Mouse (Mus musculus) liver, embryonic 11.5 days (tissue): ENCODE measurements around the gene Eif3g. TPM values are rescaled to one million over a fixed set of nuclear protein-coding genes. Genes with fewer than 3 reads are reported as not detected.

ENCODE experiments used
- ATAC-seq: fragments of 200-750 bp; cut with Nextera tagmentation; replicated peaks from 2 replicates; pipeline ENCODE4 v1.8.0; 2017; ENCODE audit warnings: moderate number of reproducible peaks, mild to moderate bottlenecking, moderate TSS enrichment, moderate library complexity; ENCODE audit not compliant: low FRiP score
- DNase-seq: peaks from one replicate; pipeline ENCODE4 v3.0.0-alpha.2; 2017; ENCODE audit warnings: low spot score
- H3K27ac ChIP-seq: fragments of 300-500 bp; sonication (generic); 2 replicates; pipeline ENCODE4 v1.5.1; 2014; ENCODE audit warnings: mild to moderate bottlenecking, low read depth, low read length, control low read depth
- H3K27me3 ChIP-seq: fragments of 300-500 bp; sonication (generic); replicated peaks from 2 replicates; pipeline ENCODE4 v1.6.1; 2014; ENCODE audit warnings: low read length, mixed read lengths; ENCODE audit not compliant: control insufficient read depth, insufficient read depth
- H3K36me3 ChIP-seq: fragments of 300-500 bp; sonication (generic); 2 replicates; pipeline ENCODE4 v1.6.1; 2014; ENCODE audit warnings: mild to moderate bottlenecking, low read length, moderate library complexity, mixed read lengths; ENCODE audit not compliant: control insufficient read depth, insufficient read depth
- H3K4me1 ChIP-seq: fragments of 300-500 bp; sonication (generic); replicated peaks from 2 replicates; pipeline ENCODE4 v1.6.1; 2014; ENCODE audit warnings: low read length, mixed read lengths; ENCODE audit not compliant: control insufficient read depth, insufficient read depth
- H3K4me2 ChIP-seq: fragments of 300-500 bp; sonication (generic); 2 replicates; pipeline ENCODE4 v1.6.1; 2014; ENCODE audit warnings: mild to moderate bottlenecking, control low read depth, moderate library complexity
- H3K4me3 ChIP-seq: fragments of 300-500 bp; sonication (generic); 2 replicates; pipeline ENCODE4 v1.5.1; 2014; ENCODE audit warnings: low read depth, low read length, control low read depth
- H3K9ac ChIP-seq: fragments of 300-500 bp; sonication (generic); 2 replicates; pipeline ENCODE4 v1.6.1; 2014; ENCODE audit warnings: low read depth, low read length, control low read depth
- H3K9me3 ChIP-seq: fragments of 300-500 bp; sonication (generic); 2 replicates; pipeline ENCODE4 v1.6.1; 2016; ENCODE audit warnings: low read length, inconsistent platforms, mixed read lengths; ENCODE audit not compliant: control insufficient read depth
- WGBS: fragments of 180-500 bp; shearing (Covaris S2); extraction: QIAGEN DNeasy Blood & Tissue Kit; methylation state at CpG from one replicate; pipeline ENCODE4 v1.1.7; 2014; 5-methylcytosine and 5-hydroxymethylcytosine counted together
- polyA plus RNA-seq: library from polyadenylated mRNA; unstranded; fragments of >200 nt; fragmentation: Nextera tagmentation; extraction: Ambion mirVana; gene quantifications from 2 replicates; pipeline ENCODE4 v1.2.1, GENCODE M21; 2014

Eif3g gene
- polyA plus RNA-seq, 1 experiment from 2014 or later = 448 TPM

- Histone ChIP-seq H3K27ac (peak overlapping the region; percentile 62), H3K4me1 (peaks cover 16% of the 10 kb centered on the region), H3K9ac (peak overlapping the region; percentile 93; the same call in 1 of the 2 replicates), H3K4me3 (peak overlapping the region; percentile 67; the same call in 1 of the 2 replicates), H3K36me3 (peaks cover 70% of the 10 kb centered on the region), H3K4me2 (no peak overlapping the region), H3K27me3 (no peaks in the 10 kb centered on the region), H3K9me3 (no peaks in the 10 kb centered on the region)
- WGBS = 77% methylated on average over 26 of the region's 26 CpGs
- ATAC-seq = no peak
- DNase-seq = no peak
Measured at GRCm38 (mm10) chr9:20891339-20892103, 6.9 kb downstream of the Eif3g start.

GRCm38 (mm10) chr9:20890411-20890810, 8.0 kb downstream of the Eif3g start:
- Histone ChIP-seq H3K4me2 (peak overlapping the region; percentile 76), H3K4me3 (peak overlapping the region; percentile 67; the same call in 1 of the 2 replicates), H3K9ac (peak overlapping the region; percentile 93; the same call in 1 of the 2 replicates), H3K9me3 (no peaks in the 10 kb centered on the region), H3K4me1 (peaks cover 16% of the 10 kb centered on the region), H3K27me3 (no peaks in the 10 kb centered on the region), H3K36me3 (peaks cover 60% of the 10 kb centered on the region), H3K27ac (peak overlapping the region; percentile 95)
- DNase-seq (no peak), ATAC-seq (no peak)
- 89% methylated on average over 5 of the region's 5 CpGs for WGBS

- Histone ChIP-seq H3K4me1 (peaks cover 16% of the 10 kb centered on the region), H3K4me2 (peak overlapping the region; percentile 76), H3K27me3 (no peaks in the 10 kb centered on the region), H3K27ac (peak overlapping the region; percentile 95), H3K9me3 (no peaks in the 10 kb centered on the region), H3K9ac (peak overlapping the region; percentile 93), H3K4me3 (peak overlapping the region; percentile 67), H3K36me3 (peaks cover 50% of the 10 kb centered on the region)
- ATAC-seq = peak; percentile 76
- WGBS = 53% methylated on average over 29 of the region's 29 CpGs
- no peak for DNase-seq
Measured at GRCm38 (mm10) chr9:20889185-20890141, 9.0 kb downstream of the Eif3g start.

- peak overlapping the region; percentile 93 for H3K9ac ChIP-seq
- peaks cover 16% of the 10 kb centered on the region for H3K4me1 ChIP-seq
- H3K36me3 ChIP-seq = peaks cover 39% of the 10 kb centered on the region
- H3K4me3 ChIP-seq = peak overlapping the region; percentile 67
- ATAC-seq (peak; percentile 6), DNase-seq (no peak)
- H3K27me3 ChIP-seq = no peaks in the 10 kb centered on the region
- under 1% methylated on average over 30 of the region's 30 CpGs for WGBS
- no peaks in the 10 kb centered on the region for H3K9me3 ChIP-seq
- peak overlapping the region; percentile 95 for H3K27ac ChIP-seq
- peak overlapping the region; percentile 76 for H3K4me2 ChIP-seq
Measured at GRCm38 (mm10) chr9:20888386-20888765, 10.0 kb downstream of the Eif3g start.

DNA sequence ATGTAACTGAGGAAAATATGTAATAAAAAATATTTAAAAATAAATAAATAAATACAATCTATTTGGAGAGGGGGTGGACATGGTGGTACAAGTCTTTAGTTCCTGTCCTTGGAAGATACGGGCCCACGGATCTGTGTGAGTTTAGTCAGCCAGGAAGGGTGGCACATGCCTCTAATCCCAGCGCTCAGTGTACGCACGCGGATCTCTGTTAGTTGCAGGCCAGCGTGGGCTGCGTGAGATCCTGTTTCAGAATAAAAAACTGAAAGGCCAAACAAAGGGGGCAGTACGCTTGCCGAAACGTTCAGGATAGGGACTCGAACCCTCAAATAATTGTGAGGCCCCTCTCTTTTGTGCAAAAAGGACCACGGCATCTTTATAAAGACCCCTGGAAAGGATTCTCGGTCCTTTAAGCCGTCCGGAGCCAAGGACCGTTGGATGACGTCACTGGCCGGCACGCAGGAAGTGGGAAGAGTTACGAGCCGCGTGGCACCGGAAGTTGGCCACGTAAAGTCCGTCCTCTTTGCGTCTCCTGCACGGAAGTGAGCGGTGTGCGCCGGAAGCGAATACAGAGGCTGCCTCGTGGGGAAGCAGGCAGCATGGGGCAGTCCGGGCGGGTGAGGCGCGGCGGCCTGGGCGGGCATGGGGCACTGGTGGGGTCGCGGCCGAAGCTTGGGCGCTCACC, 10.6 kb downstream of the Eif3g start, which contains the start of gene Ppan:
Gene Ppan, plus strand, starts transcription at position 472 of the 682 bp plus-strand sequence.
- peak; percentile 90 for DNase-seq
- Histone ChIP-seq H3K4me3 (peak within 1 kb of the TSS; percentile 67), H3K27me3 (no peaks in the 10 kb centered on the region), H3K4me2 (peak within 1 kb of the TSS; percentile 76), H3K27ac (peak within 1 kb of the TSS; percentile 95), H3K9ac (peak within 1 kb of the TSS; percentile 93), H3K4me1 (peaks cover 16% of the 10 kb centered on the region), H3K9me3 (no peaks in the 10 kb centered on the region), H3K36me3 (peaks cover 35% of the 10 kb centered on the region)
- ATAC-seq = peak; percentile 90
- under 1% methylated on average over 36 of the region's 43 CpGs for WGBS

DNA sequence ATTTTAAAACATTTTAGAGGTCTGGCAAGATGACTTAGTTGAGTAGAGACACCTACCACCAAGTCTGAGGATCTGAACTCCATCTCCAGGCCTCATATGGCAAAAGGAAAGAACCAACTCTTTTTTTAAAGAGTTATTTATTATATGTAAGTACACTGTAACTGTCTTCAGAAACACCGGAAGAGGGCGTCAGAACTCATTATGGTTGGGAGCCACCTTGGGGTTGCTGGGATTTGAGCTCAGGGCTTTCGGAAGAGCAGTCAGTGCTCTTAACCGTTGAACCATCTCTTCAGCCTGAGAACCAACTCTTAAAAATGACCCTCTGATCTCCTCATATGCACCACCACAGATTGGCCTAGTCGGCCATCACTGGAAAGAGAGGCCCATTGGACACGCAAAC, 11.2 kb downstream of the Eif3g start:
- H3K9ac ChIP-seq = no peak overlapping the region; the same call in 1 of the 2 replicates
- no peak overlapping the region for H3K4me3 ChIP-seq
- 87% methylated on average over 6 of the region's 6 CpGs for WGBS
- H3K36me3 ChIP-seq = peaks cover 29% of the 10 kb centered on the region
- no peak for DNase-seq
- no peak for ATAC-seq
- no peak overlapping the region for H3K27ac ChIP-seq
- peaks cover 16% of the 10 kb centered on the region for H3K4me1 ChIP-seq
- no peaks in the 10 kb centered on the region for H3K9me3 ChIP-seq
- H3K27me3 ChIP-seq = no peaks in the 10 kb centered on the region
- peak overlapping the region; percentile 76; the same call in 1 of the 2 replicates for H3K4me2 ChIP-seq

DNA sequence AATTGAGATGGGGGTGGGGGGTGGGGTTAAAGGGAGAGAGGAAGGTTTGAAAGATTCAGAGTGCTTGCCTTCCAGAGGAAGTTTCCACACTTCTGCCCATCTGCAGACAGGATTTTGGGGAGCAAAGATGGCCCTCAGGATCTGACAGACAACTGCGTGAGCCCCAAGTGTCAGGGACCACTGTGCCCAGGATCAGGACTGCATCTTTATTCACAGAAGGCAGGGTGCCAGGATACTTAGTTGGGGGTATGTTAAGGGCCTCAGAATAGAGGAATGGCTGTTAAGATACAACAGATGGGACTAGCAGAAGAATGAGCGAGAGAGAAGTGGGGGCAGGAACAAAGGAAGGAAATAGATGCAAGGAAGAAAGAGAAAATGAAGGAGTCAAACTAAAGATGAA, 11.9 kb downstream of the Eif3g start:
- no peaks in the 10 kb centered on the region for H3K9me3 ChIP-seq
- H3K4me2 ChIP-seq = no peak overlapping the region
- WGBS = 93% methylated on average over 2 of the region's 2 CpGs
- no peak overlapping the region for H3K27ac ChIP-seq
- H3K9ac ChIP-seq = no peak overlapping the region
- H3K4me1 ChIP-seq = peaks cover 16% of the 10 kb centered on the region
- ATAC-seq (no peak), DNase-seq (no peak)
- peaks cover 23% of the 10 kb centered on the region for H3K36me3 ChIP-seq
- no peaks in the 10 kb centered on the region for H3K27me3 ChIP-seq
- no peak overlapping the region for H3K4me3 ChIP-seq
